ENCODE assay signal across 22 mouse cellular contexts in the genomic region with DNA sequence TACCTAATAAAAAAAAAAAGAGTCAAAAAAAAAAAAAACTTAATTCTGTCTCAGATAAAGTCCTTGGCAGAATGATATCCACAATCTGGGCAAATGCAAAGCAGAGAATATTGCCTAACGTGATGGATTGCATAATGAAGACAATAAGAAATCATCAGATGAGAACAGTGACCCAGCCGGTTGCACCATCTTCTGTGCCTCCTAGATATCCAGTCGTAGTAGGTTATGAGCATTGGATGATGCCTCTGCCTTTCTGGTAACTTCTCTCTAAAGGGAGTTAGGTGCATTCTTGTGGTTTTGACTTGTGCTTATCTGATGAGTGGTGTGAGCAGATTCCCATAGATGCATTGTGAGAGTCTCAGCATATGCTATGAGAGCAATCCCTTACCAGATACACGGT.
DNase-seq lines count a peak whose midpoint lies in the region.
"Had no signal": no experiment of that assay in that cellular context is flagged by ENCODE, and none has a peak within 500 bp of the region (broad histone marks: within the 10 kb centered on the region; RNA-seq: fewer than 3 reads in every experiment).

No protein-coding gene starts in this region.

- no peak overlapping the region for H3K4me3 ChIP-seq in macrophage (ENCODE audit: inconsistent target)
- H3K4me3 ChIP-seq: forebrain, embryonic 10.5 days; gastrocnemius, adult 2 months; heart, adult 2 months; heart, embryonic 15.5 days; hindbrain, embryonic 10.5 days; limb, embryonic 12.5 days; midbrain, embryonic 13.5 days; stomach, embryonic 15.5 days had no signal

- 33% methylated on average over 4 of the region's 4 CpGs for WGBS in macrophage (ENCODE audit: missing documents)

- DNase-seq in adrenal gland, postnatal 14 days: peak; percentile 7
- no peak for DNase-seq in adrenal gland, postnatal 10 days
- DNase-seq in thymus, postnatal 0 days (ENCODE audit: low spot score): peak; percentile 27
- no peak for DNase-seq in thymus, postnatal 36 days
- DNase-seq in layer of hippocampus, postnatal 25 days (ENCODE audit: extremely low spot score in 1 of 2, low spot score in 1 of 2): no peak
- DNase-seq in Muller cell, postnatal 12 days (ENCODE audit: inconsistent ontology term): no peak
- DNase-seq: B cell, adult 2 months; cerebellum, adult 8-10 months; gastrocnemius, adult 2 months; heart, adult 2 months; kidney, adult 18-20 months; kidney, postnatal 10 days; lung, embryonic 14.5 days; spleen, adult 18-20 months; thymus, adult 2 months had no signal

- H3K36me3 ChIP-seq in macrophage (ENCODE audit: inconsistent target): no peaks in the 10 kb centered on the region
- H3K36me3 ChIP-seq: forebrain, embryonic 10.5 days; heart, embryonic 15.5 days; hindbrain, embryonic 10.5 days; limb, embryonic 12.5 days; midbrain, embryonic 13.5 days; stomach, embryonic 15.5 days had no signal

- peak overlapping the region; percentile 22 for H3K27ac ChIP-seq in macrophage
- H3K27ac ChIP-seq: forebrain, embryonic 10.5 days; gastrocnemius, adult 2 months; heart, adult 2 months; heart, embryonic 15.5 days; hindbrain, embryonic 10.5 days; limb, embryonic 12.5 days; midbrain, embryonic 13.5 days; stomach, embryonic 15.5 days had no signal

- H3K79me2 ChIP-seq in macrophage (ENCODE audit: inconsistent target): no peaks in the 10 kb centered on the region

Comparison
In these comparisons a context has a peak if more than half of its experiments do, and no peak if none do; other contexts are left out.
1. DNase-seq: peak in adrenal gland, postnatal 14 days (single experiment) and thymus, postnatal 0 days (single experiment); none in adrenal gland, postnatal 10 days (single experiment), thymus, postnatal 36 days (0 of 2), layer of hippocampus, postnatal 25 days (0 of 2) and Muller cell, postnatal 12 days (single experiment).